Mouse (Mus musculus) thymus, adult 2 months (tissue): Measurements from ENCODE around the gene Rims1. TPM values are rescaled to one million over a fixed set of nuclear protein-coding genes. Genes with fewer than 3 reads are reported as not detected.

ENCODE experiments used
- DNase-seq: peaks from one replicate; pipeline ENCODE4 v3.0.0; 2021
- H3K27ac ChIP-seq: fragments of 200-500 bp; 2 replicates; pipeline ENCODE4 v1.5.1; 2012; ENCODE audit warnings: low read length, control low read depth; ENCODE audit not compliant: control insufficient read depth, insufficient read depth
- H3K27me3 ChIP-seq: fragments of 200-500 bp; 2 replicates; pipeline ENCODE4 v1.6.1; 2012; ENCODE audit warnings: mild to moderate bottlenecking, low read length, moderate library complexity, mixed read lengths; ENCODE audit not compliant: control insufficient read depth, insufficient read depth
- H3K36me3 ChIP-seq: fragments of 200-500 bp; 2 replicates; pipeline ENCODE4 v1.6.1; 2012; ENCODE audit warnings: mild to moderate bottlenecking, low read length, moderate library complexity; ENCODE audit not compliant: control insufficient read depth, insufficient read depth
- H3K4me1 ChIP-seq: fragments of 200-500 bp; replicated peaks from 2 replicates; pipeline ENCODE4 v1.6.1; 2012; ENCODE audit warnings: low read length; ENCODE audit not compliant: control insufficient read depth, insufficient read depth
- H3K4me3 ChIP-seq: fragments of 200-500 bp; 2 replicates; pipeline ENCODE4 v1.5.1; 2012; ENCODE audit warnings: mild to moderate bottlenecking, low read length, control low read depth, moderate library complexity; ENCODE audit not compliant: control insufficient read depth, insufficient read depth
- CTCF ChIP-seq: fragments of 200-500 bp; IDR thresholded peaks from 2 replicates; pipeline ENCODE4 v1.5.1; 2012; ENCODE audit warnings: mild to moderate bottlenecking, control low read depth, low read length, moderate library complexity, borderline replicate concordance; ENCODE audit not compliant: control insufficient read depth, poor library complexity, insufficient read depth; ENCODE audit errors: extremely low read depth
- POLR2A ChIP-seq: fragments of 200-500 bp; IDR thresholded peaks from 2 replicates; pipeline ENCODE4 v1.6.1; 2012; ENCODE audit warnings: mild to moderate bottlenecking, low read length, control low read depth, moderate library complexity; ENCODE audit not compliant: control insufficient read depth, poor library complexity, insufficient read depth; ENCODE audit errors: extremely low read depth
- WGBS: fragments of 180-500 bp; shearing (Covaris S2); methylation state at CpG from one replicate; pipeline ENCODE4 v1.1.7; 2018; 5-methylcytosine and 5-hydroxymethylcytosine counted together
- polyA plus RNA-seq: library from polyadenylated mRNA; depleted of rRNA; stranded (reverse); fragments of >200 nt; gene quantifications from 2 replicates; pipeline ENCODE4 v1.2.3, GENCODE M21; 2012

Gene Rims1
- polyA plus RNA-seq, 1 experiment = not detected

DNA sequence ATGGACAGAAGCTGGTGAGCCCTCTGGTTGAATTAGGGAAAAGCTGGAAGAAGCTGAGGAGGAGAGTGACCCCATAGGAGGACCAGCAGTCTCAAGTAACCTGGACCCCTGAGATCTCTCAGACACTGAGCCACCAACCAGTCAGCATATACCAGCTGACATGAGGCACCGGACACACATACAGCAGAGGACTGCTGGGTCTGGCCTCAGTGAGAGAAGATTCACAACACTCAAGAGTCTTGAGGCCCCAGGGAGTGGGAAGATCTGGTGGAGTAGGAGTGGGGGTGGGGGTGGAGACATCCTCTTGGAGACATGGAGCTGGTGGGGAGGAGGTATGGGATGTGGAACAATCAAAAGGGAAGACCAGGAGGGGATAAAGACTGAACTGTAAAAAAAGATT, 233.1 kb downstream of the Rims1 start:
- TF ChIP-seq POLR2A (no peak), CTCF (no peak)
- DNase-seq = no peak
- WGBS = 97% methylated on average over 1 of the region's 1 CpGs
- Histone ChIP-seq H3K27me3 (no peaks in the 10 kb centered on the region), H3K27ac (no peak overlapping the region), H3K4me1 (no peaks in the 10 kb centered on the region), H3K4me3 (no peak overlapping the region), H3K36me3 (no peaks in the 10 kb centered on the region)

DNA sequence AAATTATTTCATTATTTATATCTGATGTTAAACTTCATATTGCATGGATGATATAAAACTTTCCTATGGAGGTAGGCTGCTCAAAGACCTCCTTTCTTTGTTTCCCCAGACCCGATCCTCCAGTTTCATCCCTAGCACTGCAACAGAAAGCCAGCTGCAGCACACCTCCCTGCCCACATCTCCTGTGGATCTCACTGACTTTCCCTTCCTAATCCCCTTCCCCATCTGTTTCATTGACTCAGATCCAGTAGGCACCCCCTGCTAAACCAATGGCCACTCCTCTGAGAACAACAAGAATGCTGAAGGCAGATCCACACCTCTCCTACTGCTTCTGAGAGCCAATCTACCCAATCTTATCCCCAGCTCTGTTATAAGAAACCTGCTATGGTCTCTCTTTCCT, 259.5 kb downstream of the Rims1 start:
- Histone ChIP-seq H3K4me1 (no peaks in the 10 kb centered on the region), H3K27ac (no peak overlapping the region), H3K36me3 (no peaks in the 10 kb centered on the region), H3K4me3 (no peak overlapping the region), H3K27me3 (no peaks in the 10 kb centered on the region)
- no peak for TF ChIP-seq CTCF
- 90% methylated on average over 1 of the region's 1 CpGs for WGBS
- no peak for DNase-seq

DNA sequence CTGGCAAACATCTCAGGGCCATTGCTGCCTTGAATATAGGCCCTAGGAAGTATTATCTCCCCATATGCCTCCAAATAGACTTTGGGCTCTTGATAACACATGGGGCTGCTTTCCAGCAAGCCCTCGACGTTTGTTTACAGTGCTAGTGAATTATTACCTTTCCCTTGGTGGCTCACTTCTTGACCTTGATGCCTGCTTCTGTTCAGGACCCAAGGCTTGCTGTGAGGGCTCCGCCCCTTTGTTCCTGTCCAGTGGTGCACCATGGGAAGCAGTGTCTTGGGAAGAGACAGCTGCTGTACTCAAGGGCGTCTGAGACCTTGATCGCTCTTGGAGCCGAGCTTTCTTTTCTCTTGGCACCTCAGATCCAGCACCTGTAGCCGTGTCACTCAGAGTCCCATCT, 267.7 kb downstream of the Rims1 start:
- no peaks in the 10 kb centered on the region for H3K4me1 ChIP-seq
- H3K4me3 ChIP-seq = no peak overlapping the region
- DNase-seq = no peak
- no peak overlapping the region for H3K27ac ChIP-seq
- 78% methylated on average over 7 of the region's 7 CpGs for WGBS
- no peaks in the 10 kb centered on the region for H3K36me3 ChIP-seq
- no peak for TF ChIP-seq CTCF
- no peak for TF ChIP-seq POLR2A
- no peaks in the 10 kb centered on the region for H3K27me3 ChIP-seq

DNA sequence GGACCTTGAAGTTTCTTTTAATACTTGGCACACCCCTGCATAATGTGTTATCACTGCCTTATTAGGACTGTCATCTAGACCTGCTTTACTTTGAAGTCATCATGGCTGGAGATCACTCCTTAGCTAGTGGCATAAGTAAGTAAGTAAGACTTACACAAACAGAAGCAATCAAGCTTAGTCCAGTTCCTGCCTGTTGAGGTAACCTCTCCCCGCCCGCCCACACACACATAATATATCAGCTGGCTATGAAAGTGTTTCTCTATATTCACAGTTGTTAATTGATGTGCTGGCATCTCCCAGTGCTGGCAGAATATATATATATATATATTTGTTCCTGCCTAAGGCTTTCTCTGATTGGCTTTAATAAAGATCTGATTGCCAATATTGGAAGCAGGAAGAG, 269.0 kb downstream of the Rims1 start:
- no peak for TF ChIP-seq CTCF
- no peak for TF ChIP-seq POLR2A
- 87% methylated on average over 2 of the region's 2 CpGs for WGBS

DNA sequence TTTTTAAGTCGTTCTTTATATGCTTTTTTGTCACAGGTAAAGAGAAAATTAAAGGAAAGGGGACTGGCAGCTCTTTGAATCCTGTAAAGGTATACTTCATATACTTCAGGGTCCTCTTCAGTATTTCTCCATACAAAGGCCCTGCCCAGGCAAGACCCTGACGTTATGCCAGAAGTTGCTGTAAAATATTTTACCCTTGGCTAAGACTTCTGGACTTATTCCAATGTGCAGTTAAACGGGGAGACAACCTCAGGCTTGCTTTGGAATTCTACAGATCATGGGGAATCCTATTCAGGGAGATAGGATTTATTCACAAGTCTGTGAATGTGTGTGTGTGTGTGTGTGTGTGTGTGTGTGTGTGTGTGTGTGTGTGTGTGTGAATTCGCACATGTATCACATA, 270.7 kb downstream of the Rims1 start:
- no peaks in the 10 kb centered on the region for H3K36me3 ChIP-seq
- TF ChIP-seq CTCF (no peak), POLR2A (no peak)
- H3K4me3 ChIP-seq = no peak overlapping the region
- H3K4me1 ChIP-seq = no peaks in the 10 kb centered on the region
- H3K27ac ChIP-seq = no peak overlapping the region
- no peak for DNase-seq
- 65% methylated on average over 4 of the region's 4 CpGs for WGBS
- no peaks in the 10 kb centered on the region for H3K27me3 ChIP-seq

More for the DNA sequence above, 269.0 kb downstream of the Rims1 start:
- H3K4me3 ChIP-seq = no peak overlapping the region
- H3K27me3 ChIP-seq = no peaks in the 10 kb centered on the region
- H3K27ac ChIP-seq = no peak overlapping the region
- no peak for DNase-seq
- H3K36me3 ChIP-seq = no peaks in the 10 kb centered on the region
- no peaks in the 10 kb centered on the region for H3K4me1 ChIP-seq

DNA sequence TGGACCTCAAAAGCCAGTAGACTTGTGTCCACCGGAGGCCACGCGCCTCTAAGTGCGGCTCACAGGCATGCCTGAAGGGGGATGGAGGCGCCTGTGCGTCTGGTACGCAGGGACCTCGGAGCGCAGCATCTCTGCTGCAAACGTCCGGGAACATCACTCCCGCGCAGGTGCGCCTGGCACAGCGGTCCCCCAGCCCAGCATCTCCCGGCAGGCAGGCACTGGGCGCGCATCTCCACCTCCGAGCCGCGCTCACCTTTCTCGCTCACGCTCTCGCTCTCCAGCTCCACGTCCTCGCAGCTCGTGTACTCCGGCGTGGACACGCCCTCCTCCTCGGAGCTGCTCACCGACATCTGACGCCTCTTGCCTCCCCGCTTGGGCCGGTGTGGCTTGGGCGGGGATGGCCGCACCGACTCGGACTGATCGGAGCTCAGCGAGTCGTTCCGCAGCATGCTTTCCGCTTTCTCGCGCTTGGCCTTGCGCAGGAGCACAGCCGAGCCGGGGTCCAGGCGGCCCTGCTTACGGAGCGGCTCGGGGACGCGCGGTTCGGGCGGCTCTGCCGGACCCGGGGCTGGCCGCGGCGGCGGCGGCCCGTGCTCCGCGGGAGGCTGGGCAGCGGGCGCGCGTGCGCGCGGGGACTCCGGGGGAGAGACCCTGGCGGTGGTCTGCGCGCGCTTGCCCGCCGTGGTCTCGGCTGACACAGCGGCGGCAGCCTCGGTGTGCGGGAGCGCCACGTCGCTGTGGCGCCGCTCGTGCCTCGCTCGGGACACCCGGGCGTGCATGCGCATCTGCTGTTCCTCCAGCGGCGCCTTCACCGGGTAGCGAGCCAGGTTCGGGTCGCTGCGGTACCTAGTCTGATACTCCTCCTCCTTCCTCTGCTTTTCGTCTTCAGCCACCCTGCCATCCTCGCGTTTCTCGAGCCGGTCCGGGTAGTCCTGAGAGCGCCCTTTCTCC, 272.4 kb downstream of the Rims1 start:
- no peaks in the 10 kb centered on the region for H3K36me3 ChIP-seq
- H3K27ac ChIP-seq = no peak overlapping the region
- H3K27me3 ChIP-seq = no peaks in the 10 kb centered on the region
- no peaks in the 10 kb centered on the region for H3K4me1 ChIP-seq
- WGBS = 5% methylated on average over 102 of the region's 112 CpGs
- no peak for DNase-seq
- H3K4me3 ChIP-seq = no peak overlapping the region
- TF ChIP-seq CTCF (no peak), POLR2A (no peak)

DNA sequence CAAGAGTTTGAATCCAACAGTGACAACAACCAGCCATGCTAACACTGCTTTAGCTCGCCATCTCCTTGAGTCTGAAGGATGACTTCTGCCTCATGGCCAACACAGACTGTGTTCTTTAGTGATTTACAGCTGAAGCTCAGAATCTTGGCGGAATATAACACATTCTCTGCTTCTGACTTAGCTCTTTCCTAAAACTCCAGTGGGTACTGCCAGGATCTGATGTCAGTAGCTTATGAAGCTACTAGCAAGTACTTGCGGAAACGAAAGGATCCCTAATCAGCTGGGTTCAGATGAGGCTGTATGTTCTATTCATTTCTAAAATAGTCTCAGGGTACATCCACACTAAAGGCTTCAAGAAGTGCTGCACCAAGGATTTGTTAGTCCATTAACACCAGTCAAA, 290.7 kb downstream of the Rims1 start:
- WGBS = 89% methylated on average over 4 of the region's 4 CpGs
- H3K4me3 ChIP-seq = no peak overlapping the region
- no peaks in the 10 kb centered on the region for H3K4me1 ChIP-seq
- H3K27ac ChIP-seq = no peak overlapping the region
- DNase-seq = no peak
- no peaks in the 10 kb centered on the region for H3K27me3 ChIP-seq
- H3K36me3 ChIP-seq = no peaks in the 10 kb centered on the region
- TF ChIP-seq POLR2A (no peak), CTCF (no peak)
